Mouse (Mus musculus): Measurements from ENCODE around the gene Ubxn6. TPM values are rescaled to one million over a fixed set of nuclear protein-coding genes. Genes with fewer than 3 reads are reported as not detected.
"Not testable (repeated sequence)": the region's sequence is repeated elsewhere in the genome, so short reads cannot be mapped to it uniquely, and the experiment has no call there.

The Ubxn6 gene
- total RNA-seq, 2 experiments from 2014 or later: 79.8 to 87.9 TPM

DNA sequence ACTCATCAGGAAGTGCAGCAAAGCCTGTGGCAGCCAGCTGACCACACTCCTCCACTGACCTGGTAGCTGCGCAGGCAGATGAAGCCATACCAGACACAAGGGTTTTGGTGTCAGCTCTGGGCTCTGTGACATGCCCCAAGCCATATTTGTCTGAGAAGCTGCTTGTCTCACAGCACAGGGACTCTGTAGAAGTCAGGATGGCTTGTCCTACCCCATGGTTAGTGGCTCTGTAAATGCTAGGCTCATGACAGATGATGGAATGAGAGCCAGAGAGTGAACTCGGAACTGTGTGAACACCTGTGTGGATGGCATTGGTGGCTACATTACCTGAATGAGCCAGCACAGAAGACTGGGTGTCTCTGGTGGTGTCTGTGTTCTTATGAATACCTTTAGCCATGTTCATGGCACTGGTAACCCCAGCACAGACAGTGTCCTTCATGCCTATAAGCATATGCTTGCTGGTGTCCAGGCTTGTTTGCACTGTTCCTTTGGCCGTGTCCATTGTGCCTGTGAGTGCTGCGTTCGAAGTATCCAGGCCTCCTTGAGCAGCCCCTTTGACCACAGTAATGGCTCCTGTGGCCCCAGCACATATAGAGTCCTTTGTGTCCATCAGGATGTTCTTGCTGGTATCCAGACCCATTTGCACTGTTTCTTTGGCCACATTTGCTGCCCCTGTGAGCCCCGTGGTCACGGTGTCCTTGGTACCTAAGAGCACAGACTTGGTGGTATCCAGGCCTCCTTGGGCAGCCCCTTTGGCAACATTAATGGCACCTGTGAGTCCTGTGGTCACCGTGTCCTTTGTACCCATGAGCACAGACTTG lies 28.8 kb upstream of the Ubxn6 start:
- intact Hi-C loops (cut with DNase I): no loop called here
- no peak for DNase-seq (ENCODE audit: extremely low spot score in 1 of 2, low spot score in 2 of 2)

DNA sequence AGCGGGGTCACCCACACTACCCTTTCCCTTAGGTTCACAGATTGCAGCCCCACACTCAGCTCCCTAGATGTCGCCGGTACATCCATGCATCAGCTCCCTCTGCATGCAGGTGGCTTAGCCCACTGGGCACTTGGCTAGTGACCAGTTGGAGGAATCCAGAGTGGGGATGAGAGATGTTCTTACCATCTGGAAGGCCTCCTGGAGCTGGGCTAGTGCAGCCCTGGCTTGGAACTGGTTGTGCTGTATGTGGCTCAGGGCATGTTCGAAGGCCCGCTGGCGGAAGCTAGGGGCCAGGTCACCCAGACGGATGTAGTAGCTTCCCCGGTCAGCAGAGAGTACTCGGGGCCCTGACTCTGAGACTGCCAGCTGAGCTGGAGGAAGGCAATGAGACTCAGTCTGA lies 28.1 kb upstream of the Ubxn6 start:
- DNase-seq (ENCODE audit: extremely low spot score in 1 of 2, low spot score in 2 of 2): no peak
- intact Hi-C loops (cut with DNase I): no loop called here

DNA sequence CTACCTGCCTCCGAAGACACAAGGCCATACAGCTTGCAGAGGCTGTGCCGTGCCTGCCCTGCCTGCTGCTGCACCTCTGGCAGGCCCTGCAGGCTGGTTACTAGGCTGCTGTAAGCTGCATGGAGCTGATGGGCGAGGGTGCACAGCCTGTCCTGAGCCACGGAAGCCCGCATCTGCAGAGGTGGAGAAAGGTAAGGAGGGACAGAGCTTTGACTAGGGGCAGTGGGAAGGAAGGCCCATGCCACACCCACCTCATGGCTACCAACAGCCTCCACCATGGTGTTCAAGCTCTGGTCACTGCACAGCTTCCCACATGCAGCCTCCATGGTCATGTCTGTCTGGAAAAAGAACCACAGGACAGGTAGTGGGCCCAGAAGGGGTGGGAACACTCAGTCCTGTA lies 27.3 kb upstream of the Ubxn6 start:
- DNase-seq (ENCODE audit: extremely low spot score in 1 of 2, low spot score in 2 of 2): no peak
- intact Hi-C loops (cut with DNase I): no loop called here

DNA sequence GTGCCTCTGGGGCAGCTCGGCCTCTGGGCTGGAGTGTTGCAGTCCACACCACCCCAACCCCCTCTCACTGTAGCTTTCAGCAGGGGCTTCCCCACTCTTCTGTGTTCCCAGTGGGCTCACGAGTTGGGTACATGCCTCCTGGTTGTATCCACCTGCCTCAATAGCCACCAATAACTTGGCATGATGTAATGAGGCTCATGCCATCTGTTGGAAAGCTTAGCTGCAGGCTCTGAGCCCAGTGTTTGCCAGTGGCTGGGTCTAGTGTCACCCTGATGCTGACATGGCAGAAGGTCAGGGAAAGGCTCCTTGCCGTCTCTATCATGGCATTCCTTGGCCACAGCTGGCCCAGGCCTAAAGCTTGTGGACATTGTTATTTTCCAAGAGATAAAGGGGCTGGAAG lies 26.0 kb upstream of the Ubxn6 start:
- intact Hi-C loops (cut with DNase I): no loop called here
- no peak for DNase-seq (ENCODE audit: extremely low spot score in 1 of 2, low spot score in 2 of 2)

DNA sequence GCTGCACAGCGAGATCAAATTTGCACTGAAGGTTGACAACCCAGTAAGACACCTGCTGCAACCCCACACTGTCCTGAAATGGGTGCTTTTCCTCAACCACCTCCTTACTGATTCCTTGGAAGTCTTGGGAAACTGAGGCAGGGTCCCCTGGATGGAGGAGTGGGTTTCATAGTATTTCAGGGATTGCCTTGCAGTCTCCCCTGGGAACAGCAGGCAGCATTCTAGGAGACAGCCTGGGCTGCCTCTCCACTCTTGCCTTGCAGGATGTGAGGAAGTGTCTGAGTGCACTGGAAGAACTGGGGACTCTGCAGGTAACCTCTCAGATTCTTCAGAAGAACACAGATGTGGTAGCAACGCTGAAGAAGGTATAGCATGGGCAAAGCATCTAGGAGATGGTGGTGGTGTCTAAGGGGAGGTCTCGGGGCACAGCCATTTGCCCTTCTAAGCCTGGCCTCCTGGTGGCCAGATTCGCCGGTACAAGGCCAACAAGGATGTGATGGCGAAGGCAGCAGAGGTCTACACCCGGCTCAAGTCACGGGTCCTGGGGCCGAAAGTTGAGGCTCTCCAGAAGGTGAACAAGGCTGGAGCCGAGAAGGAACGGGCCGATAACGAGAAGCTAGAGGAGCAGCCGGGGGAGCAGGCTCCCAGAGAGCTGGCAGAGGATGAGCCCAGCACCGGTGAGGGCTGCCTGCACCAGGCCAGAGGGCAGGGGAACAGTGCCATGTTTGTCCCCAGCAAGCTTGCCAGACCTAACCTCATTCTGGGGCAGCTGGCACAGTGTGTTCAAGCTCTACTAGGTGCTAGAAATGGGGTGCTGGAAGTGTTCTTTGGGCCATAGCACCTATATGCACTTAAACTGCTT lies 24.1 kb upstream of the Ubxn6 start:
- no peak for DNase-seq (ENCODE audit: extremely low spot score in 1 of 2, low spot score in 2 of 2)
- intact Hi-C loops (cut with DNase I): no loop called here

DNA sequence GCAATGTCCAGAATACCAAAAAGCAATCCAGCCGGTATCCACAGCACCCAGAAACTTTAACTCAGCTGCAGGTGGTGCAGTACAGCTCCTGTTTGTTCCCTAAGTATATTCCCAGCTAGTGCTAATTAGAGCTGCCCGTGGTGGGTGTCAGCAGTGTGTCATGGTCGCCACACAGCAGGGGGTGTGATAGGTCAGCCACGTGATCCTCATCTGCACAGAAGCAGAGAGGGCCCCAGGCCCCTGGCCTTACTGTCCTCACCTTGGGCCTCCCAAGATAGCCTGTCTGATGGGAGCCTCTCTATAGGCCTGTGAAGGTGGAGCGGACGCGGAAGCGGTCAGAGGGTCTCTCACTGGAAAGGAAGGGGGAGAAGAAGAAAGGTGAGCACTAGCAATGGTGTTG lies 23.4 kb upstream of the Ubxn6 start:
- DNase-seq (ENCODE audit: extremely low spot score in 1 of 2, low spot score in 2 of 2): no peak

DNA sequence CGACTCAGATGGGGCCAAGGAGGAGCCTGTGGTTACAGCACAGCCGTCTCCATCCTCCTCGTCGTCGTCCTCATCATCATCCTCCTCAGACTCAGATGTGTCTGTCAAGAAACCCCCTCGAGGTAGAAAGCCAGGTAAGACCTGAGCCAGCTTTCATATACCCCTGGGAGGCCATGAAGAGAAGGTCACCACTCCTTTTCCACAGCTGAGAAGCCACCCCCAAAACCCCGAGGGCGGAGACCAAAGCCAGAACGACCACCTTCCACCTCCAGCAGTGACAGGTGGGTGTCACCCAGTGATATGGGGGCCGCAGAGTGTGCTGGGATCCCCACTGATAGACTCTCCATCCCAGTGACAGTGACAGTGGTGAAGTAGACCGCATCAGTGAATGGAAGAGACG lies 22.1 kb upstream of the Ubxn6 start:
- intact Hi-C loops (cut with DNase I): no loop called here
- no peak for DNase-seq (ENCODE audit: extremely low spot score in 1 of 2, low spot score in 2 of 2)

More for the DNA sequence above, 23.4 kb upstream of the Ubxn6 start:
- intact Hi-C loops (cut with DNase I): no loop called here

DNA sequence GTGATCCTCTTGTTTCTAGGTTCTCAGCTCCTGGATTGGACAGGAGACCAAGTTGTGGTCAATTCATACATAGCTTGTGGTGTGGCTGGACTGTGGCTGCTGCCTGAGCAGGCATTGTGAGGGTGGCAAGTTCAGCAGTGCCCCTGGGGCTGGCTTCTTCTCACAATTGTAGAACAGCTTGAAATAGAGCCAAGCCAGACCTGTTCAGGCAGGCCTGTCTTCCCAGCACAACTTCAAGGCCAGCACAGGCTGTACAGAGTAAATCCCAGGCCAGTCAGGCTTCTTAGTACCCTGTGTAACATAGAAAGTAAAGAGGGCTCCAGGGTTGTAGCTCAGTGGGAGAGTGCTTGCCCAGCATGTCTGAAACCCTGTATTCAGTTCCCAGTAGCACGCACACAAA lies 18.0 kb upstream of the Ubxn6 start:
- no peak for DNase-seq (ENCODE audit: extremely low spot score in 1 of 2, low spot score in 2 of 2)
- intact Hi-C loops (cut with DNase I): no loop called here

DNA sequence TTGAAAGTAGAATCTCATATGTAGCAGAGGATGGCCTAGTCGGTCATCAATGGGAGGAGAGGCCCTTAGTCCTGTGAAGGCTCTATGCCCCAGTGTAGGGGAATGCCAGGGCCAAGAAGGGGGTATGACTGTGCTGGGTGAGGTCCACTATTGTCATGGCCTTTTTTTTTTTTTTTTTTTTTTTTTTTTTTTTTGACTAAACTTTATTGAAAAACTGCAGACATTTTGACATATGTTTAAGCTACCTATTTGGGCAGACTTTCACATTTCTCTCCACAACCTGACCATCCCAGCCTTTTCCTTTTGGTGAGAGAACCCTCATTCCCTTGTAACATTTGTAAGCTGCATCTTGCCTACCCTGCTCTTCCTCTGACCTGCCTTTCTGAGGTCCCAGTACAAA lies 17.5 kb upstream of the Ubxn6 start:
- intact Hi-C loops (cut with DNase I): no loop called here
- DNase-seq (ENCODE audit: extremely low spot score in 1 of 2, low spot score in 2 of 2): no peak

DNA sequence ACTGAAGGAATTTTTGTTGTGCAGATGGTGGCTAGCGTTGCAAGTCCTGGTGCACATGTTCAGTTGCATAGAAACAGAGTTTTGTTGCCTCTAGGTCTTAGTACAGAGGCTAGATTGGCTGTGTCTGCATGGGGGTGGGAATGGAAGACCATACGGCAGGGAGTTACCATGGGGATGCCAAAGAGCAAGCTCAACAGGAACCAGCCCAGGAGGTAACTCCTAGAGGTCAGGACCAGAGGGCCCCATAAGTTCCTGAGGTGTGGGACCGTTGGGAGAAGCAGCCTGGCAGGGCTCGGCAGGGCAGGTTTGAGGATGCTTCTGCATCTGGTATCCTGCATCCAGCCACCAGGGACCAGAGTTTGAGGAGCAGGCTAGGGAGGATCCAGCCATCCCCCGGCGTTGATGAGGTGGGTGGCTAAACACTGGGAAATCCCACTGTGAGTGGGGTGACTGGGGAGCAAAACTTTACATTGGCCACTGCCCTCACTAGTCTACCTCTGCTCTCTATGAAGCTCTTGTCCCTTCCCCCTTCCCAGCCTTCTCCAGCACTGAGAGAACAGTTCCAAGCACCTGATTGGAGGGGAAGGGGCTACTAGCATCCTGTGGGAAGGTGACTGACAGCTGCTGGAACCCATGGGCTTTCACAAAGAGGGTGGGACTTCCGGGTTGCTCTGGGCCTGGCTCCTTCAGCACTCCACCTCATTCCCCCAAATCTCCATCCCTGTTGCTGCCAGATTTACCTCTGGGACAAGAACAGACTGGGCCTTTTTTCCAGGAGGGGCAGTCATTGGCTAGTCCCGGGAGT lies 6.2 kb upstream of the Ubxn6 start:
- intact Hi-C loops (cut with DNase I): no loop called here
- DNase-seq (ENCODE audit: extremely low spot score in 1 of 2, low spot score in 2 of 2): peak; percentile 71 to 79

DNA sequence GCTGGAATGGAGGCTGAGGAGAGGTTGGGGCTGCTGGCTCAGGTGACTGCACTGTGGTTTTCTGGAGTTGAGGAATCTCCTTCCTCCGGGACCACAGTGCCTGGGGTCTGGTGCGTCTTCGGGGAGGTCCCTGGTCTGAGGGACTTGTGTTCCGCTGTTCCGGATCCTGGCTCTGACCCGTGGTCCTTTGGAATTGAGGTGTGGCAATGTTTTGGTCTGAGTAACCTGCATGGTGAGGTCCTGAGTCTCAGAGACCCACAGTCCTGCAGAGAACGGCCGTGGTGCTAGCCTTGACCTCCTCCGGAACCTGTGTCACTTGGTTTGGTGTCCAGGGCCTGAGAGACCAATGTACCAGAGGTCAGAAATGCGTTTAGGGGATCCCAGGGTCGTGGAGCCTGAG lies 5.1 kb upstream of the Ubxn6 start:
- intact Hi-C loops (cut with DNase I): no loop called here
- peak in 1 of 2 experiments; percentile 47 for DNase-seq (ENCODE audit: extremely low spot score in 1 of 2, low spot score in 2 of 2)

DNA sequence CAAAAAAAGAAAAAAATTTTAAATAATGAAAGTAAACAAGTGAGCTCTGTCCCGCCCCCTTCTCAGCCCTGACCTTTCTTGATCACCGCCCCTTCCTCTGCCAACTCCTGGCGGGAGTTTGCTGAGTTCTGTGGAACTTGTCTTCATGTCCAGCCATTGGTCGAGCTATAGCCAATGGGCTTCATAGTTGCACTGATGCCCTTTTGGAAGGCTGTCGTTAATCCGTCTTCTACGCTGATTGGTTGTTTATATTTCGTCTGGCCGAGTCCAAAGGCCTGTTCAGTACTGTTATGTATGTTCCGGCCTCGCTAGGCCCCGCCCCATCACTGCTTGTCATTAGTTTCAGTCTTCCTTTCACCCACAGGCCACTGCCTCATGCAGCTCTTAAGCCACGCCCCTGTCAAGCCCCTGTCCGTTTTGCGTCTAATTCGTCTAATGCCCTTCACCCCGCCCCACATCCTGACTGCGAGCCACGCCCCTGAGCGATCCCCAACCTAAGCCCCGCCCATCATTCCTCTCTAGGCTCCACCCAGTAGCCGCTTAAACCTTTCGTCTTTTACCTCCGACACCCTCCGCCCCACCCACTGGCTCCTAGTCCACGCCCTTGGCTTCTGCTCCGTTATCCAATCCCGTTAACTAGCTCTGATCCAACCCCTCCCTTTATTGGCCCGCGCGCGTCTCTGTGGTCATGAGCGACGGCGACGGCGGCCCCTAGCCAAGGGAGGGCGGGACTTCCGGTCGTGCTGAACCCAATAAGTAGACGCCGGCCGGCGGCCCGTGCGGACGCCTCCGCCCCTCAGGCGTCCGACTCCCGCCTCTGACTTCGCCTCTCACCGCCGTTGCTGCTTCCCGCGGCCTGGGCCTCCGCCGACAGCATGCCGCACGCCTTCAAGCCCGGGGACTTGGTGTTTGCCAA lies 4.3 kb upstream of the Ubxn6 start, which contains the start of gene Hdgfl2:
Hdgfl2 (plus strand) TSS at position 755 of the 916 bp plus-strand sequence.
- peak; percentile 100 for DNase-seq (ENCODE audit: extremely low spot score in 1 of 2, low spot score in 2 of 2)
- intact Hi-C loops (cut with DNase I): no loop called here

DNA sequence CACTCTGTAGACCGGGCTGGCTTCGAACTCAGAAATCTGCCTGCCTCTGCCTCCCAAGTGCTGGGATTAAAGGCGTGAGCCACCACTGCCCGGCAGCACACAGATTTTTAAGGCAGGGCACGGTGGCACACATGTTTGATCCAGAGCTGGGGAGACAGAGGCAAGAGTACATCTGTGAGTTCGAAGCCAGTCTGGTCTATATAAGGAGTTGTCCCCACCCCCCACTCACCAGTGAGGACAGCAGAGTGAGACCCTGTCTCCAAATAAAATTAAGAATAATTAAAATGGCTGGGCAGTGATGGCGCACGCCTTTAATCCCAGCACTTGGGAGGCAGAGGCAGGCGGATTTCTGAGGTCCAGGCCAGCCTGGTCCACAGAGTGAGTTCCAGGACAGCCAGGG lies 3.5 kb upstream of the Ubxn6 start:
- DNase-seq (ENCODE audit: extremely low spot score in 1 of 2, low spot score in 2 of 2); intact Hi-C loops (cut with DNase I): not testable (repeated sequence)

DNA sequence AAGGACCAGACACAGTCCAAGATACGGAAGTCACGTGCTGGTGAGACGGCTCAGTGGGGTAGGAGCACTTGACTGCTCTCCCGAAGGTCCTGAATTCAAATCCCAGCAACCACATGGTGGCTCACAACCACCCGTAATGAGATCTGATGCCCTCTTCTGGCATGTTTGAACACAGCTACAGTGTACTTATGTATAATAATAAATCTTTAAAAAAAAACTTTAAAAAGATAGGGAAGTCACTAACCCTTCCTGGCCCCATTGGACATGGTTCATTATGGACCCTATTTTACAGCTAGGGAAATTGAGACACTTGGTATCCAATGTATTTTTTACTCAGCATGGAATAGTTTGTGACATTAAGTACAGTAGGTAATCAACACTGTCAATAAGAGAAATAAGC lies 2.7 kb upstream of the Ubxn6 start:
- DNase-seq (ENCODE audit: extremely low spot score in 1 of 2, low spot score in 2 of 2): no peak
- intact Hi-C loops (cut with DNase I): no loop called here

DNA sequence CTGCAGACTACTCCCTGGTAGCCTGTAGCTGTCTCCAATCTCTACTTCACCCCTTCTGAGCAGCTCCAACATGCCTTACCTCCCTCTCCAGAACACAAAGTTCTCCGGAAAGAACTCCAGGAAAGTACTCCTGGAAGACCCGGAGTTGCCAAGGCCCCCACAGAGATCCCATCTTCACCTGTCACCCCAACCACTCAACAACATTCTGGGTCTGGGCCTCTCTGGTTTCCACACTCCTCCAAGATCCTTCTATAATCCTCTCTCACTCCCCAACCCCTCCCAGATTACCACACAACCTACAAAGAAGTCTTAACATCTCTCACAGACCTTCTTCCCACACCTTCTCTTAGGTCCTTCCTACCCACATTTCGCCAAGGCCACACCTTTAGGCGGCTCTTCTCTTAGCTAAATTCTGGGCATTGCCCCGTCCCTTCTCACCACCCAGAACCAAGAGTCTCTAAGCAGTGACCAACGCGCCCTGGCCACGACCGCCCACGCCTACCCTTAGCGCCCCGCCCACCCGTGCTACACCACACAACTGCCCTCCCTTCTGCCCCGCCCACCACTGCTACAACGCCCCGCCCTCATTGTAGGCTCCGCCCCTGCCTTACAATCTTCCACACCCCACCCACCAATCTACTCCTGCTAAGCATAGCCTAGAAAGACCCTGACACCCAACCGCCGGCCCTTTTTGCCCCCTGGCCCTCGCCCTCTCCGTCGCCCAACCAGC lies 566 bp downstream of the Ubxn6 start:
- peak; percentile 53 to 90 for DNase-seq (ENCODE audit: extremely low spot score in 1 of 2, low spot score in 2 of 2)
- intact Hi-C loops (cut with DNase I): no loop called here

DNA sequence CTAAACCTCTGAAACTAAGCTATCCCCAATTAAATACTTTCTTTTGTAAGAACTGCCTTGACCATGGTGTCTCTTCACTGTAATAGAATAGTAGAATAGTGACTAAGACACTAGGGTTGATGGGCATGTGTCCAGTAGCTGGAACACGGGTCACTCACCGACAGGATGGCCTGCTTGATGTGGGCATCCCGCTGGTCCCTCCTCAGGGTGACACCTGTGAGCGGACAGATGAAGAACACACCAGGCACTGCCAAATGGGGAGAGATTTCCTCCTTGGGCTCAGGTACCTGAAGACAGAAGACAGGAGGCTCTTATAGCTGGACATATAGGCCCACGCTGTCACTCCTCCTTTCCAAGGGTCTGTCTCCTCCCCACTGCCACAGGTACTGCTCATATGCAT lies 2.6 kb downstream of the Ubxn6 start:
- intact Hi-C loops (cut with DNase I): no loop called here
- DNase-seq (ENCODE audit: extremely low spot score in 1 of 2, low spot score in 2 of 2): no peak

DNA sequence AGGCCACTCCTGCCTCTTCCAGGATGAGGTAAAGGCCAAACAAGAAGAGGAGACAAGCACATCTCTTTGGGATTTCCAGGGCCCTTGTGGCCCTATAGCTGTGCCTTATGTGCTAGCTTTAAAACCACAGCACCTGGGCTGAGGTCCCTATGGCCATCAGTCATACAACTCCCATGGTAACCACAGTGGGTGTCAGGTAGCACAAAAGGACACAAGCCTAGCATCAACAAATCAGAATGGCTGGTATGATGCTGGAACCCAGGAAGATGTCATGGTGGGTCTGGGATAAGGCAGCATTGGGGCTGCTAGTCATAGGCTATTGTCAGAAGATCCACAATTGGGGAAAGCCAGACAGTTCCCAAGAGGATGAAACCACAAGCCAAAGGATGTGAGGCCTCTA lies 3.7 kb downstream of the Ubxn6 start:
- intact Hi-C loops (cut with DNase I): no loop called here
- no peak for DNase-seq (ENCODE audit: extremely low spot score in 1 of 2, low spot score in 2 of 2)

DNA sequence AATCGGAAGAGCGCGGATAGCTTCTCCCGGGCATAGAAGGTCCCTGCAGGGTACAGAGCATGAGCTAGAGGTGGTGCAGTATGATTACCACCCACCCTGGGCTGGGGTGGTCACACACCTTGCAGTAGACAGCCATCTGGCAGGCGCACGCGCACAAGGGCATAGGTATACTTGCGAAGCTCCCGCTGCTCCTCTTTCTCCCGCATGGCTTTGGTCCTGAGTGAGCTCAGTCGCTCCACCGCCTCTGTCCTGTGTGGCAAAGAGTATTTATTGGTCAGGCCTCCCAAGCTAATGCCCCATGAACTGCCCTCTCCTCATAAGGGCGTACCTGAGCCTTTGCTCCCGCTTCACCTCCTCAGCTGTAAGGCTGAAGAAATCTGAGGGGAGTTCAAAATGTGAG lies 5.8 kb downstream of the Ubxn6 start:
- DNase-seq (ENCODE audit: extremely low spot score in 1 of 2, low spot score in 2 of 2): no peak
- intact Hi-C loops (cut with DNase I): no loop called here

Data from left cerebral cortex, postnatal 10 days (tissue).